Comparison of ENCODE assay signal across 11 mouse cellular contexts in genomic region chr6:127358805-127359204, GRCm38 (mm10).
DNase-seq lines count a peak whose midpoint lies in the region; ATAC-seq and TF ChIP-seq lines count a peak whose summit lies in the region.
"Had no signal": no experiment of that assay in that cellular context is flagged by ENCODE, and none has a peak within 500 bp of the region (broad histone marks: within the 10 kb centered on the region; RNA-seq: fewer than 3 reads in every experiment).

No protein-coding gene starts in this region.

- no peak for TF ChIP-seq EP300 in liver, postnatal 0 days (IDR thresholded peaks at IDR 0.05; ENCODE audit: low read depth)
- no peak for TF ChIP-seq EP300 in liver, embryonic 14.5 days (IDR thresholded peaks at IDR 0.05; ENCODE audit: low read depth)

- peaks cover 8% of the 10 kb centered on the region for H3K4me1 ChIP-seq in liver, embryonic 11.5 days (replicated peaks; ENCODE audit: control insufficient read depth, insufficient read depth, low read length)
- H3K4me1 ChIP-seq in liver, postnatal 0 days (ENCODE audit: insufficient read depth) = peaks cover 2% of the 10 kb centered on the region; the same call in 1 of the 2 replicates
- peaks cover 2 to 3% of the 10 kb centered on the region in 2 experiments; a peak in 1 of 4 replicates for H3K4me1 ChIP-seq in liver, embryonic 14.5 days (replicated peaks; ENCODE audit: control insufficient read depth in 2 of 2, insufficient read depth in 2 of 2, low read length in 1 of 2)

- no peak for TF ChIP-seq CTCF in liver, postnatal 0 days (IDR thresholded peaks at IDR 0.05; ENCODE audit: low read depth)
- no peak for TF ChIP-seq CTCF in liver, embryonic 14.5 days (IDR thresholded peaks at IDR 0.05; ENCODE audit: low read depth)

- H3K27ac ChIP-seq in liver, embryonic 11.5 days (ENCODE audit: low read depth, low read length) = no peak overlapping the region
- H3K27ac ChIP-seq in liver, postnatal 0 days (ENCODE audit: low read depth) = no peak overlapping the region
- no peak overlapping the region for H3K27ac ChIP-seq in liver, embryonic 14.5 days
- H3K27ac ChIP-seq: embryonic facial prominence, embryonic 13.5 days; left cerebral cortex, adult 2 months had no signal

- WGBS in liver, embryonic 11.5 days = 43% methylated on average over 5 of the region's 5 CpGs
- WGBS in liver, postnatal 0 days (ENCODE audit: insufficient replicate concordance) = 38% methylated on average over 5 of the region's 5 CpGs
- 28% methylated on average over 5 of the region's 5 CpGs for WGBS in liver, embryonic 14.5 days (ENCODE audit: insufficient replicate concordance)

- H3K9ac ChIP-seq in liver, embryonic 11.5 days (ENCODE audit: low read depth, low read length) = no peak overlapping the region
- no peak overlapping the region for H3K9ac ChIP-seq in liver, postnatal 0 days (replicated peaks)
- H3K9ac ChIP-seq in liver, embryonic 14.5 days (replicated peaks) = no peak overlapping the region
- H3K9ac ChIP-seq: heart, embryonic 12.5 days had no signal

- H3K27me3 ChIP-seq in liver, embryonic 11.5 days (replicated peaks; ENCODE audit: control insufficient read depth, insufficient read depth, low read length) = no peaks in the 10 kb centered on the region
- no peaks in the 10 kb centered on the region for H3K27me3 ChIP-seq in liver, postnatal 0 days (ENCODE audit: insufficient read depth, low read length)
- no peaks in the 10 kb centered on the region for H3K27me3 ChIP-seq in liver, embryonic 14.5 days (ENCODE audit: control insufficient read depth, insufficient read depth, low read length)
- H3K27me3 ChIP-seq: embryonic facial prominence, embryonic 13.5 days; heart, embryonic 12.5 days had no signal

- ATAC-seq in liver, embryonic 11.5 days (replicated peaks; ENCODE audit: low FRiP score) = peak; percentile 57; the same call in 1 of the 2 replicates
- no peak for ATAC-seq in liver, postnatal 0 days
- peak; percentile 10 for ATAC-seq in CD4-positive, CD25-positive, alpha-beta regulatory T cell, adult 4 months
- ATAC-seq in liver, embryonic 14.5 days (ENCODE audit: insufficient read depth) = peak; percentile 44; the same call in 1 of the 2 replicates
- ATAC-seq: forebrain, embryonic 16.5 days had no signal

- no peaks in the 10 kb centered on the region for H3K36me3 ChIP-seq in liver, embryonic 11.5 days (ENCODE audit: control insufficient read depth, insufficient read depth, low read length)
- H3K36me3 ChIP-seq in liver, postnatal 0 days (replicated peaks; ENCODE audit: insufficient read depth, low read length) = no peaks in the 10 kb centered on the region
- no peaks in the 10 kb centered on the region for H3K36me3 ChIP-seq in liver, embryonic 14.5 days (replicated peaks; ENCODE audit: control insufficient read depth, insufficient read depth, low read depth)
- H3K36me3 ChIP-seq: embryonic facial prominence, embryonic 13.5 days; heart, embryonic 12.5 days had no signal

- H3K4me3 ChIP-seq in liver, embryonic 11.5 days (ENCODE audit: low read depth, low read length) = no peak overlapping the region
- H3K4me3 ChIP-seq in liver, postnatal 0 days (ENCODE audit: low read depth, low read length) = no peak overlapping the region
- no peak overlapping the region for H3K4me3 ChIP-seq in liver, embryonic 14.5 days (ENCODE audit: insufficient read depth in 1 of 2, low read depth in 2 of 2, low read length in 2 of 2)
- H3K4me3 ChIP-seq: embryonic facial prominence, embryonic 13.5 days; heart, embryonic 12.5 days; left cerebral cortex, adult 2 months had no signal

- DNase-seq in heart, adult 11 months = peak; percentile 77
- DNase-seq in heart, adult 18-20 months = no peak
- DNase-seq in liver, embryonic 11.5 days (ENCODE audit: low spot score) = no peak
- no peak for DNase-seq in liver, postnatal 0 days
- no peak for DNase-seq in liver, embryonic 14.5 days (ENCODE audit: low read depth in 3 of 3, low spot score in 3 of 3)
- DNase-seq in cerebellum, adult 8-10 months = no peak

- no peak overlapping the region for H3K4me2 ChIP-seq in liver, embryonic 11.5 days
- H3K4me2 ChIP-seq in liver, postnatal 0 days (ENCODE audit: low read depth, low read length) = no peak overlapping the region
- H3K4me2 ChIP-seq in liver, embryonic 14.5 days (ENCODE audit: low read depth) = no peak overlapping the region
- H3K4me2 ChIP-seq: embryonic facial prominence, embryonic 13.5 days; heart, embryonic 12.5 days had no signal

- H3K9me3 ChIP-seq in liver, embryonic 11.5 days (ENCODE audit: control insufficient read depth, low read length) = no peaks in the 10 kb centered on the region
- H3K9me3 ChIP-seq in liver, postnatal 0 days (ENCODE audit: low read length) = no peaks in the 10 kb centered on the region
- no peaks in the 10 kb centered on the region for H3K9me3 ChIP-seq in liver, embryonic 14.5 days (ENCODE audit: control insufficient read depth, low read length)
- H3K9me3 ChIP-seq: embryonic facial prominence, embryonic 13.5 days had no signal
